Mouse (Mus musculus) liver, embryonic 14.5 days (tissue): ENCODE data around the gene Tfam.

Experiments
- CTCF ChIP-seq: IDR thresholded peaks from 2 replicates; pipeline ENCODE4 v1.5.1; 2016; ENCODE audit warnings: antibody characterized with exemption, low read depth, control low read depth
- EP300 ChIP-seq: IDR thresholded peaks from 2 replicates; pipeline ENCODE4 v1.6.1; 2016; ENCODE audit warnings: antibody characterized with exemption, low read depth

- TF ChIP-seq CTCF (peak; percentile 38; the same call in 1 of the 2 replicates), EP300 (no peak)
These were observed 402 bp downstream of the Tfam start for GRCm38 (mm10) chr10:71237516-71238239.
